9 mouse cellular contexts compared by ENCODE assay signal in genomic region chr6:31037801-31038395, GRCm38 (mm10).
DNase-seq lines count a peak whose midpoint lies in the region; ATAC-seq lines count a peak whose summit lies in the region.
"Had no signal": no experiment of that assay in that cellular context is flagged by ENCODE, and none has a peak within 500 bp of the region (broad histone marks: within the 10 kb centered on the region; RNA-seq: fewer than 3 reads in every experiment).

No protein-coding gene starts in this region.

- H3K27me3 ChIP-seq in hindbrain, embryonic 16.5 days (replicated peaks; ENCODE audit: control insufficient read depth, insufficient read depth, low read length) = no peaks in the 10 kb centered on the region
- H3K27me3 ChIP-seq in hindbrain, embryonic 13.5 days = no peaks in the 10 kb centered on the region
- H3K27me3 ChIP-seq in forebrain, embryonic 16.5 days (replicated peaks; ENCODE audit: control insufficient read depth, insufficient read depth, low read length) = no peaks in the 10 kb centered on the region

- 0 out of 2 replicates have a peak overlapping the region, but pooled peaks have one; percentile 4 for H3K4me2 ChIP-seq in hindbrain, embryonic 16.5 days (ENCODE audit: low read length)
- no peak overlapping the region for H3K4me2 ChIP-seq in hindbrain, embryonic 13.5 days
- H3K4me2 ChIP-seq in forebrain, embryonic 16.5 days (ENCODE audit: low read length) = peak overlapping the region; percentile 33
- H3K4me2 ChIP-seq: liver, embryonic 15.5 days had no signal

- H3K27ac ChIP-seq in hindbrain, embryonic 16.5 days (ENCODE audit: low read depth, low read length) = no peak overlapping the region
- H3K27ac ChIP-seq in hindbrain, embryonic 13.5 days = no peak overlapping the region
- no peak overlapping the region; the same call in 1 of the 2 replicates for H3K27ac ChIP-seq in forebrain, embryonic 16.5 days (ENCODE audit: low read length)
- H3K27ac ChIP-seq: liver, embryonic 15.5 days had no signal

- 0 out of 2 replicates have a peak, but pooled peaks have one; percentile 46 for ATAC-seq in hindbrain, embryonic 16.5 days
- ATAC-seq in hindbrain, embryonic 13.5 days (ENCODE audit: low FRiP score) = no peak
- ATAC-seq in forebrain, embryonic 16.5 days = peak; percentile 39; the same call in 1 of the 2 replicates

- 65% methylated on average over 20 of the region's 20 CpGs for WGBS in hindbrain, embryonic 16.5 days
- 76% methylated on average over 20 of the region's 20 CpGs for WGBS in hindbrain, embryonic 13.5 days
- 62% methylated on average over 20 of the region's 20 CpGs for WGBS in forebrain, embryonic 16.5 days

- H3K9ac ChIP-seq in hindbrain, embryonic 16.5 days (ENCODE audit: low read depth, low read length) = peak overlapping the region; percentile 6; the same call in 1 of the 2 replicates
- no peak overlapping the region for H3K9ac ChIP-seq in hindbrain, embryonic 13.5 days
- H3K9ac ChIP-seq in forebrain, embryonic 16.5 days (replicated peaks; ENCODE audit: low read depth, low read length) = no peak overlapping the region
- H3K9ac ChIP-seq: liver, embryonic 15.5 days had no signal

- DNase-seq in ES-CJ7 (ENCODE audit: low read depth, low spot score) = peak; percentile 19
- DNase-seq in lung, postnatal 25 days (ENCODE audit: low spot score) = peak; percentile 36
- DNase-seq in spleen, postnatal 14 days (ENCODE audit: low spot score in 2 of 2) = no peak
- DNase-seq in embryo, embryonic 9.5 days (ENCODE audit: extremely low spot score) = no peak
- DNase-seq in liver = no peak

- H3K4me1 ChIP-seq in hindbrain, embryonic 16.5 days (ENCODE audit: control insufficient read depth, insufficient read depth, low read depth, low read length) = no peaks in the 10 kb centered on the region; the same call in 1 of the 2 replicates
- peaks cover 10% of the 10 kb centered on the region; the same call in 1 of the 2 replicates for H3K4me1 ChIP-seq in hindbrain, embryonic 13.5 days (replicated peaks)
- peaks cover 9% of the 10 kb centered on the region for H3K4me1 ChIP-seq in forebrain, embryonic 16.5 days (replicated peaks; ENCODE audit: control insufficient read depth, insufficient read depth, low read length)
- H3K4me1 ChIP-seq: liver, embryonic 15.5 days had no signal

- no peaks in the 10 kb centered on the region for H3K9me3 ChIP-seq in hindbrain, embryonic 16.5 days (ENCODE audit: control insufficient read depth, low read length)
- H3K9me3 ChIP-seq in hindbrain, embryonic 13.5 days = no peaks in the 10 kb centered on the region
- H3K9me3 ChIP-seq in forebrain, embryonic 16.5 days (ENCODE audit: control insufficient read depth, low read length) = no peaks in the 10 kb centered on the region
- H3K9me3 ChIP-seq: liver, embryonic 15.5 days had no signal

- no peaks in the 10 kb centered on the region for H3K36me3 ChIP-seq in hindbrain, embryonic 16.5 days (ENCODE audit: control insufficient read depth, insufficient read depth, low read length)
- no peaks in the 10 kb centered on the region for H3K36me3 ChIP-seq in hindbrain, embryonic 13.5 days
- H3K36me3 ChIP-seq in forebrain, embryonic 16.5 days (ENCODE audit: control insufficient read depth, insufficient read depth) = no peaks in the 10 kb centered on the region
- H3K36me3 ChIP-seq: liver, embryonic 15.5 days had no signal

- H3K4me3 ChIP-seq in hindbrain, embryonic 16.5 days (ENCODE audit: low read length) = no peak overlapping the region
- no peak overlapping the region for H3K4me3 ChIP-seq in hindbrain, embryonic 13.5 days
- no peak overlapping the region for H3K4me3 ChIP-seq in forebrain, embryonic 16.5 days (replicated peaks; ENCODE audit: low read length)
- H3K4me3 ChIP-seq: liver, embryonic 15.5 days had no signal

Comparison
In these comparisons a context has a peak if more than half of its experiments do, and no peak if none do; other contexts are left out.
1. DNase-seq: peak in ES-CJ7 (single experiment) and lung, postnatal 25 days (single experiment); none in spleen, postnatal 14 days (0 of 2), embryo, embryonic 9.5 days (single experiment) and liver (single experiment).